Mouse (Mus musculus) adrenal gland, postnatal 10 days (tissue): ENCODE measurements around the gene Fnip2. TPM values are rescaled to one million over a fixed set of nuclear protein-coding genes. Genes with fewer than 3 reads are reported as not detected.
"Not testable (repeated sequence)": the region's sequence is repeated elsewhere in the genome, so short reads cannot be mapped to it uniquely, and the experiment has no call there.

Experiments used
- DNase-seq: peaks from one replicate; pipeline ENCODE4 v3.0.0; 2021; ENCODE audit warnings: mixed read lengths
- total RNA-seq, 2 experiments: library from RNA; stranded (reverse); gene quantifications; 2 replicates each; pipeline ENCODE4 v1.2.3; 2021

Gene Fnip2
- total RNA-seq, 2 experiments from 2014 or later: 12.3 to 14.1 TPM

DNA sequence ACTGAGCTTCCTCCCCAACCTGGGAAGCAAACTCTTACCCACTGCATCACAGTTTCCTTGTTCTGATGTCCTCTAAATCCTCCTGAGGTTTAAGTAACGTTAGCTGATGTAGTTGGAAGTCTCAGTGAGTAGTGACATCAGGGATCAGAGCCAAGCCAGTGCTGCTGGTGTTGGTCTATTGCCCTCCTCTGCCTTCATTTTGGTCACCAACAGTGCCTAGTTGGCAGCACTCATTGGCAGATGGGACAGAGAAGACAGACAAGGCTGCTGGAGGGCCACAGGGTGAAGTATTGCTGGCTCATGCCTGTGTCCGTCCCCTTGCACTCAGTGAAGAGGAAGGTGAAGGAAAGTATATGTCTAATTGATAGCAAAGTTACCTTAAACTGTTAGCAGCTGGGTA, 91.6 kb downstream of the Fnip2 start:
- no peak for DNase-seq

DNA sequence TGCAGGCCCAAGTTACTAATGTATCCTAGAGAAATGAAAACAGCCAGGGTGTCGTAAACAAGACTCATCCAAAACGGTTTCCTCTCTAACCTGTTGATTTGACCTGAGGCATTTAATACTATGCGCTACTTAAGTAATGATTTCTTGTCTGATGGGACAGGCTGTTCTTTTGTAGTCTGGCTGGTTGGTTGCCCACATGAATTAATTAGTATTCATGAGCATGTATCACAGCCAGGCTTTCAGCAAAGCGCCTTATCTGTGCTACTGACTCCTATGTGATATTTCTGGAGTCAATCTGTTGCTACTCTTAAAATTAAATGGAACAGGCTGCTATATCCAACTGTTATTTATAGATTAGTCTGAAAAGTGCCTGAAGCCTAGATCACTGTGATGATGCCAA, 92.7 kb downstream of the Fnip2 start:
- no peak for DNase-seq

DNA sequence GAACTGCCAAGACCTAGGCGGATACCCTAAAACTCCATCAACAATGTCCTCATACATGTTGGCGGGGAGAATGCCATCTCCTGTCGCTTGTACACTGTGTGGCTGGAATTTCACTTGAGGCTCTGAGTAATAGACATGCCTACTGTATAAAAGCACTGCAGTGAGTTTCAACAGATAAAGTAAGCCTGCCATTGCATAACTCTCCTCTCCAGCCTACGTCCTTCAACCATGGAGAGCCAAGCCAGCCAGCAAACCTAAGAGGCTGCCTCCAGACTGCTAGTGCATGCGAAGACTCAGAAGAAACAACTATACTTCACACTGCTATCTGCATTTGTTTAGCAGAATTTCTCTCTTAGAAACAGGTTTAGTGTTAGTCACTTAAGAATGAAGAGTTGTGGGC, 95.2 kb downstream of the Fnip2 start:
- peak; percentile 32 for DNase-seq

DNA sequence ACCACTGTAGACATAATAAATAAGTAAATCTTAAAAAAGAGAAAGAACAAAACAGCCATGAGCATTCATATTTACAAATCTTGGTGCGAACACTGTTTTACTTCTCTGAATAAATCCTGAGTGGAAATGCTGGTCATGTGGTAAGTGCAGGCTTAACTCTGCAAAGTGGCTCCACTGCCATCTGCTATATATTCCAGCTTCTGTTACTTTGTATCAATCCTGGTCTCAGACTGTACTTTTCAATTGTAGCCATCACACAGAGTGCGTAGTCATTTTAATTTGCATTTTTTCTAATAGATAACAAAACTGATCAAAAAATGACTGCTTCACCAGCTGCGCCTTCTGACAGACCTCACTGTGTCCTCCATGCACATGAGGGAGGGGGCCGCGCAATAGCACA, 98.2 kb downstream of the Fnip2 start:
- DNase-seq: no peak

DNA sequence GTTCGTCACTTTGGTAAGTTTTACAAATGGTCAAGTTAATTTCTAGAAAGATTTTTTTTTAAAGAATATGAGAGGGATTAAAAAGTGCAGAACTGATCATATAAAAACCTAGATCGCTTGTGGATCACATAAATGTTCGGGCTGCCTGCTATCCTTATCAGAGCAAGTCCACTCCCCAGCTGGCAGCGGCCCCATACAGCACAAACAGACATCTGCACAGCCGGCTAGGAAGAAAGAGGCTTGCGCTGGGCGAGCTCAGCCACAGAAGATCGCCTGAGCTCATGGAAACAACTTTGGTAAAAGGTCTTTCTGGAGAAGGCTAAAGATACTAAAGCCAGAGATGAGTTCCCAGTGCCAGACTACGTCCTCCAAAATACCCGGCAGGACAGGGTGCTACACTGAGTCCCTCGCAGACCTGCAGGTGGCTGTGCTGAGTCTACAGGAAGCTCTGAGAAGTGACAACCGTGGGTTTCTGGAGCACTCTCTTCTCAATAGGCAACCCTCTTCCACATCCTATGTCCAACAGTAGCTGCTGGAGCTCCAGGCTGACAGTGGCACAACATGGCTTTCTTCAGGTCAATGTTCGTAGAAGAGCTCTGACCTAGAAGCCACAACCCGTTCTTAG, 108.8 kb downstream of the Fnip2 start:
- no peak for DNase-seq

DNA sequence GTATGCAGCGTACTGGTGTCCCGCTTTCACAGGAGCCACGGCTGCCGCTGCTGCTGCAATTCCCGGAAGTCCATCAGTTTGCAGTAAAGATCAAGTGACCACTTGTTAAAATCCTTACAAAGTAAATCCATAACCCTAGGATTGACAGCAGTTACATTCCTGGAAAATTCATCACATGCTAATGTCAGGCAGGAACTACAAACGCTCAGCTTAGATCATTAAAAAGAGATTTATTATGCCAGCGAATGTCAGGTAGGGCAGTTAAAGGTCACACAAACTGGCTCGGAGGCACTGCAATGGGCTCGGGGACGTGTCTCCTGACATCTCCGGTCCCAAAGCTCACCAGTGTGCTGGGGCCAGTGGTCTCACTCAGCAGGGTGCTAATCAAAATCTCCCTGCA, 111.8 kb downstream of the Fnip2 start:
- DNase-seq: no peak

DNA sequence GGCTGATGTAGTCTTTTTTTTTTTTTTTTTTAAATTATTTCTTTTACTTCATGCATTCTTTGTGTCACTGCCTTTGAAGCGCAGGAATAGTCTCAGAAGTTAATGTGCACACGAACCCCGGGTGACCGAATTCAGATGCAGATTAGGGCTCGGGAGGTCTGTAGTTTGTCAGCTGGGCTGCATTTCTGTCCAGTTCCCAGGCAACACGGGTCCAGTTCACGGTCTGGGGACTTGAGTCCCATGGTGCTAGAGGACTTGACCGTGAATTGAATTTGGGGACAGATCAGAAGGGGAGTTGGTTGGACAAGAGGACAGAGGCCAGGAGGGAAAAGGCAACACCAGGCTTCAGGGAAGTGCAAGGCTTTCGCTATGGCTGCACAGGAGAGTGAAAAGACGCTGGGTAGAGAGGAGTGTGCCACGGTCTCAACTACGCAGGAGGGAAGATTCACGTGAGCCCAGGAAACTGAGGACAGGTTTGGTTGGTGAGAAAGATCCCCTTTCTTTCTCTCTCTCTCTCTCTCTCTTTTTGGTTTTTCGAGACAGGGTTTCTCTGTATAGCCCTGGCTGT, 114.8 kb downstream of the Fnip2 start:
- no peak for DNase-seq

DNA sequence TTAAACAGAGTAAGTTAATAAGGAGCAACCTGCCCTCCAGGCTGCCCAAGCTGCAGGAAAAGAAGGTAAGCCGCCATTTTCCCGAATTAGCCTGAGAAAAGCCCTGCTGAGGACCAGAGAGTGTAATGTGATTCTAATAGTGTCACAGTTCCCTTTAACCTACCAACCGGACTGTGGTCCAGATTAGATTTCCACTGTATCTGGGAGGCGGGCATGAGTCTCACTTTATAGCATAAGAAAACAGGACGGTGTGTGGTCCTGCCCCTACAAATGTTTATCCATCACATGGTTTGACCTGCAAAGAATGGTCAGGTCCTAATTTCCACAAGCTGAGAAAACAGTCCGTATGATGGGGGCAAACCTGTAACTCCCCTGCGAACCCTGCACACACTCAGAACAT, 118.2 kb downstream of the Fnip2 start:
- no peak for DNase-seq

DNA sequence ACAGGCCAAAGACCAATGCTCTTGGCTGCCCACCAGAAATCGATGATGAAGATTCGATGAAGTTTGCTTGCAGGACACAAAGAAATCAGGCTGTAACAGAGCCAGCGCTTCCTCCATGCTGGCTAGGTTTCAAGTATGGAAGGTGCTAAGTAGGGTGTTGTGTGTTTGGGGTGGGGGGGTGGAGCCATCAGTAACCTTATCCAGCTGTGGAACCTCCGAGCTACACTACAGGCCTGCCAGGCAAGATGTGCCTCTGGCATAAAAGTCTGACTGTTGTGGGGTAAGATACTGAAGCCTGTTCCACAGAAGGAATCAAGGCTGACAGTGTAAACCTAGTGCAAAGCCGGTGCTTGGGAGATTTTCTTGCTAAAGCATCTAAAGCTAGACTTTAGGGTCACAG, 119.2 kb downstream of the Fnip2 start:
- no peak for DNase-seq

DNA sequence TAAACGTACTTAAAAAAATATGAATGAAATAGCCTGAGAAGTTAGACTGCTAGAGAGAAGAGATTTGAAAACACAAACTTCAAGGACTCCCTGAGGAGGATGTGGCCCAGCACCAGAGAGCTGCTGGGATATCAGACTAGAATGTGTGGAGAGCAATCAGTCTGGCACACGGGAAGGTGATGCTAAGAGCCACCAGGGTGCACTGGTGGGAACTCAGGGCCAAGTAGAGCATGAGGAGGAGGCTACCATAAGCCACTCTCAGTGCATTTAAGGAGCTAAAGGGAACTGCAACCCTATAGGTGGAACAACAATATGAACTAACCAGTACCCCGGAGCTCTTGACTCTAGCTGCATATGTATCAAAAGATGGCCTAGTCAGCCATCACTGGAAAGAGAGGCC, 120.9 kb downstream of the Fnip2 start:
- not testable (repeated sequence) for DNase-seq

DNA sequence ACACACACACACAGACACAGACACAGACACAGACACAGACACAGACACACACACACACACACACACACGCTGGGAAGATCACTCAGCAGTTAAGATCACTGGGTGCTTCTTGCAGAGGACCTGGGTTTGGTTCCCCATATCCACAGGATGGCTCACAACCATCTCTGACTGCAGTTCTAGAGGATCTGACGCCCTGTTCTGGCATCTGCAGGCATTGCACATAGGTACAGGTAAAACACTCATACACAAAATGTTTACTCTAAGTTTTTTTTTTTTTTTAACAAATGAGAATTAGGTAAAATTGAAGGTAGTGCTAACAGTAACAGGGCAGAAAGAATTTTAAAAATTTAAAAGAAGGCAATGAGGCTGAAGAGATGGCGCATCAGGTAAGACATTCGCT, 121.5 kb downstream of the Fnip2 start:
- no peak for DNase-seq

DNA sequence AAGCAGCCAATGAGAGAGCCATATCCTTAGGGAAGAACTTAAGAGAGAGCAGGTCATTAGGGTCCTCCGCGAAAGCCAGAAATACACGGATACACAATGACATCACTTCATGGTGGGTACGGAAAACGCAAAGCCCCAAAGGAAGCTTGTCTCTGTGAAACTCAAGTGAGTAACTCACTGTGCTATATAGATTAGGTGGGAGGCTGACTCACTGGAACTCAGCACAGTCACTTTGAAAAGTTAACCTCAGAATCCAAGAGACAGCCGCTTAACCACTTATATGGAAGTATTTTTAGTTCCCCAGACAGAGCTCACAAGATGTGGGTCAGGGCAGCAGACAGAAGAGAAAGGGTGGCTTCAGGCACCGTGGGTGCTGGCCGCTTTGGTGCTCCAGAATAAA, 122.6 kb downstream of the Fnip2 start:
- DNase-seq: no peak

DNA sequence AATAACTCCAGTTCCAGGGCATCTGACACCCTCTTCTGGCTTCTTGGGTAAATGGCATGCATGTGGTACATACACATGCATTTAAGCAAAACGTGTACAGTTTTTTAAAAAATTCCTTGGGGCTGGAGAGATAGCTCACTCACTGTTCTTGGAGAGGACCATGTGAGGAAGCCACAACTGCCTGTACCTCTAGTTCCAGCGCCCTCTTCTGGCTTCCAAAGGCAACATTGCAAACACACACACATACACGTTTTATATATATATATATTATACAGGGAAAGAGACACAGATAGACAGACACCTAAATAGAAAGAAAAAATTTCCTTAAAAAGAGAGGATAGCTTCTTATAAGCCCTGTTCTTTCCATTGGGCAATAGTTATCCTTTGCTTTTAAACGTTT, 123.7 kb downstream of the Fnip2 start:
- DNase-seq: no peak

DNA sequence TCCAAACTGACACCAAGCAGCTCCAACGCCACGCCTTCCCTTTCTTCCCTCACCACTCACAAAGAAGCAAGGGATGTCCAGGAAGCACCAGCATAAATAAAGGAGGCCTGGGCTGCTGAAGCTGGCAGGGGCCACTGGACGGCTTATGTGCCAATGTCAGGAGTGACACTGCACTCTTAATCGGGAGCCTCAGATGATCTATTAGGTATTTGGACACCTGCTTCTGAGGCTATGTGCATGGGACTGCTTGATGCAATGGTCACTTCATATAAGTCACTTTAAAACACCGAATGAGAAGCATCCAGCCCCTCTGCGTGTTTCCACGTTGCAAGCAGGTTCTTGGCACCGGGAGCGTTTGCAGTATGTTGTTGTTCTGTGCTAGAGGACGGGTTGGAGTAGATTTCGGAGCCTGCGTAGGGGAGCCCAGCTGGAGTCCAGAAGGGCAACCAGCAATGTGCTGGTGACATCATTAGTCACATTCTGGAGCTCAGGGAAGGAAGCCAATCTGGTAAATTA, 126.6 kb downstream of the Fnip2 start:
- no peak for DNase-seq

DNA sequence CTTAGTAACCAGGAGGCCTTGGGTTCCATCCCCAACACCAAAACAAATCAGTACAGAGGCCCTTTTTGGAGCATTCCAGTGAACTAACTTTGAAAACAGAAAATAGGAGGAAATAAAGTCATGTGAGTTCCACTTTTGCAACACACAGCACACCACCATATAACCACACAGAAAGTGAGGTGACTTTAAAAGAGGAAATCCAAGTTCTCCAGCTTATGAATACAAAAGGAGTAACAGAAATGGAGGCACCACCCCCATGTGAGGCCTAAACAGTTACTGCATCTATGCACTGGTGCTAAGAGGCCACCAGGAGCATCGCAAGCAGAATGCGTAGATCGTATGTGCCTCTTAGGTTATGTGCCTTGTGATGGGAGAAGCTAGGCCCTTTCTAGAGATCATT, 129.3 kb downstream of the Fnip2 start:
- DNase-seq: no peak

DNA sequence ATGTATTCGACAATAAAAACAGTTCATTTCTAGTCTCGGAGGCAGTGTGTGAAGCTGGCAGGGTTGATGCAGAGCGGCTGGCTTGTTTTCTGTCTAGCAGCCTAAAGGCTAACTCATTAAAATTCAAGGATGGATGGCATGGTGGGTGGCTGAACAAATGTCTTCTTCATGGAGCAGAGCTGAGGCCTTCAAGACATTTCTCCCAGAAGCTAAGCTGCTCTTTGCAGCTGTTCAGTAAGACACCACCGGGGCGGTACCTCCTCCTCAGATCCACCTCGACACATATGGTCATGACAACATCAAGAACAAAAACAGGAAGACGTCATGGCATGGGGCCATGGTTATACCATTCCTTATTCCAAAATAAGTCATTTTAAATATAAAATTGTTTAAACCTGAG, 131.4 kb downstream of the Fnip2 start:
- no peak for DNase-seq

DNA sequence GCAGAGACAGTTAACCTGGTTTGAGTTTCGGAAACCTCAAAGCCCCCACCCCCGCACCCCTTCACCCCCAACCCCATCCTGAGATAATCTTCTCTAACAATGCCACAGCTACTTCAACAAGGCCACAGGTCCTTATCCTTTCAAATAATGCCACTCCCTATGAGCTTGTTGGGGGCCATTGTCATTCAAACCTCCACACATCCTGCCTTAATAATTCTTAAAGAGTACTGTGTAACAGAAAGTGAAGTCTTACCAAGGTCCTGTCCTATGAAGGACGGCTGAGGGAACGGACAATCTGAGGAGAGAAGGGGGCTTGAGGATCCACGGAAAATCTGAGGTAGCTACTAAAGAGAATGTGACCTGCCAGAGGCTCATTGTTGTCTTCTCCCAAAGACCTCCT, 132.6 kb downstream of the Fnip2 start:
- DNase-seq: no peak

DNA sequence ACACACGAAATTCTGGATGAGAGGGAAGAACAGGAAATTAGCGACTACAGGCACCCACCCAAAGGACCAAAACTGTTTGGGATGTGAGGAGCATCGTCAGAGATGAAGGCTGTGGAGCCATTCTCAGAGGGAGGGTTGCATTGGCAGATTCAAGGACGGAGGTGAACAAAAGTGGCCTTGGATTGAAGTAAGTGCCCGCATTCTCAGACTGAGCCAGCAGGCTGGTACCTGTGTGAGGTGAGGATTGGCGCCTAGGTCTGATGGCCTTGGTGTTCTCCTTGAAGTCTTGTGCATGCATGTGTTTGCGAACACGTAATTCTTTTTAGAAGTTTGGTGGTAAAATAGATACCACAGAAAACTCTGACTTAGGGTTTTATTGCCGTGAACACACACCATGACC, 133.2 kb downstream of the Fnip2 start:
- DNase-seq: no peak

DNA sequence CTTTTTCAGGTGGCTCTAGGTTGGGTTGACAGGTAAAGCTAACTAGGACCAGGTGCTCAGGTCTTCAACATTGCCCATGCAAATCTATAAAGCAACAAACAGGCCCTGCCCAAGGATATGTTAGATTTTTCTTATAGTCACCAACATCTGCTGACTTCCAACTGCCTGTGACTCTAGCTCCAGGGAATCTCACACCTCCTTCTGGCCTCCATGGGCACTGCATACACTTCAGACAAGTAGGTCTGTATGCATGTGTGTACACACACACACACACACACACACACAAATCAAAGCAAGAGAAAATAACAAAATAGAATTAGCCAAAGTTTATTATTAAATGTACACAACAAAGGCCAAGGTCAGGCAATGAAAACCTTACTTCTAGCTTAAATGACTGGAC, 134.0 kb downstream of the Fnip2 start:
- DNase-seq: peak; percentile 13

DNA sequence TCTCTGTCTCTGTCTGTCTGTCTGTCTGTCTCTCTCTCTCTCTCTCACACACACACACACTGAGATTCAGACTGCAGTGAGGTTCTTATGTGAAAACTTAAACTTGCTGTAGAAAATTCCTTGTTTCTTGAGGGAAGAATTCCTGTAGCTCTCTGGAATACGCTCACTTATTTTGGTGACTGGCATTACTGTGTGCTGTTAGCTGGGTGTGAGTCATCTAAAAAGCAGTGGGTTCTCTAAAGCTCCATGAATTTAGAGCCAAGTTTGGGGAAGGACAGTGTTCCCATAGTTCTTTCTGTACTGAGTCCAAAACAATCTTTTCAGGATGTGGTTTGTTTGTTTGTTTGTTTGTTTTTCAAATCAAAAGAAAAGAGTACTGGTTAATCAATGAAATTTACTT, 142.2 kb downstream of the Fnip2 start:
- DNase-seq: no peak

DNA sequence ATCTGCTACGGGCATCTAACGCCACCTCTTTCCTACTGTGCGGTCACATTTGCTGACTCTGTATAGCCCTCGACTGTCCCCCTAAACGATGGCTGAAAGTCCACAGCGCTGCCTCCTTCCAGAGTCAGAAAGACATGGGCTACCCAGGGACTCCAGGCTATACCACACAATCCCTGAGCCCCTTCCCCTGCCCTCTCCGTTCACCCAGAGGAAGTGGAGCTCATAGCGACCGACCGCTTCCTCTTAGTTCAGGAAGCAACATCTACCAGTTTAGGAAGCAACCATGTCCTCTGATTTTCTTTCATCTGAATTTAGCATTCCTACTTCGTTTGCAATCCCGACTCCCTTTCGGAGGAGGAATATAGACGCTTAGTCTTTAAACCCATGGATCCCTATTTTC, 148.7 kb downstream of the Fnip2 start:
- DNase-seq: no peak

DNA sequence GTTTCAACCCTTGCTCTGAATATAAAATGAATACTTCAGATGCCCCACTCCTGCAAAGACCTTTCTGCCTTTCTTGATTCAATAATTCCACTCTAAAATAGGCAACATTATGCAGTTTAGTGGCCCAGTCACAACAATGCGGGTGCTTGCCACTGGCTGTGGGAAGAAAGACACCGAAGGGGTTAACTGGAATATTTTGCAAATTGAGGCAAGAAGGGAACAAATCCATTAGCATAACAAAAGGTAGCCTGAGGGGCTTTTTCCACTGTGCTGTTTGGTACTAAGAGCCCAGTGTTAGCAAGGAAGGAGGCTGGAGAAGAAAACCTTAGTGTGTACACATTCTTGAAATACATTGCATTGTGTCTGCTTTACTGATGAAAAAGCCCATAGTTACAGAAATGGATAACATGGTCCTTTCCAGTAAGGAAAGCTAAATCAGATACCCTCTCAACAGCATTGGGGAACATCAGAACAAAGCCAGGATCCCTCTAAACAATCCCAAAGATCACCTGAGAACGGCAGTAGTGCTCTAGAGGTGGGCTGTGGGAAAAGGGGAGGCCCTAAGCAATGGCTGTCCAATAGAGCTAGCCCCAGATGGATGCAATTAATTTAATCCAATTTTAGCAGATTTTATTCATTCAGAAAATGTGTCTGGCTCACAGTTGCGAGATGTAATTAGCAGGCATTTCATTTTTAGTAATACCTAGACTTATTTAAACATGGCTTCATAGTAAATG, 150.5 kb downstream of the Fnip2 start:
- DNase-seq: no peak

DNA sequence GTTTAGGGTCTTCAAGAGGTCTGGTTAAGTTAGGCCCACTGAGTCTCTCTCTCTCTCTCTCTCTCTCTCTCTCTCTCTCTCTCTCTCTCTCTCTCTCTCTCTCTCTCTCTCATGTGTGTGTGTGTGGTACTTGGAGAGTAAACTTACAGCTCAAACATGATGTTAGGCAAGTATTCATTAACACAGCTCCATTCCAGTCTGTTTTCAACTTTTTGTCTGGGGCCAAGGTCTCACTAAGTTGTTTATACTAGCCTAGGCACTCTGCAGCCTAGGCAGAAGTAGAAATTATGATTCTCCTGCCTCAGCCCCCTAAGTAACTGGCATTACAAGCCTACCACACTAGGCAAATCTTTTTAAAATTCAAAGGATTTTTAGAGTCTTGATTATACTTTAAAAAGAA, 151.7 kb downstream of the Fnip2 start:
- no peak for DNase-seq

DNA sequence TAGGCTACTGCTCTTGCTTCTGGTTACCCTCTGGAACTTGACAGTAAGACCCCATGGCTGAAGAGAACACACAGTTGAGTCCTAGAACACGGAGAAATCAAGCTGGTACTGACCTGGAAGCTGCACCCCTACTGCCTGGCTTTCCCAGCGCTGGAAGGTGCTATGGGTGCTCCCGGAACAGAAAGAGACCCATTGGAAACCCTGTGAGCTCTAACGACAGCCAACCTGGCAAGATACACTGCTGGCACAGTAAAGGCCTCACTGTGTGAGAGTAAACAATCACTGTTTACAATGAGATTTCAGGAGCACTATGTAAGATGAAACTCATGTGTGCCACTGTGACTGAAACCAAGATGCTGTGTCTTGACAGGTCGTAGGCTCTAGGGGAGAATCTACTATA, 152.5 kb downstream of the Fnip2 start:
- no peak for DNase-seq
